Mouse (Mus musculus) gastrocnemius, postnatal 14 days (tissue): ENCODE results near the gene Wapl. TPM values are rescaled to one million over a fixed set of nuclear protein-coding genes. Genes with fewer than 3 reads are reported as not detected.
A peak's percentile ranks its signal among the peaks of the same experiment; 100 is the strongest.

ENCODE experiments used
- DNase-seq: peaks from one replicate; pipeline ENCODE4 v3.0.0; 2021; ENCODE audit warnings: mixed read lengths
- intact Hi-C: fragments of 180-260 bp; cut with DNase I; formaldehyde crosslinking; loops from one replicate; pipeline ENCODE4 v1.15.1; 2025; ENCODE audit warnings: low total_unique reads
- long read RNA-seq, 2 experiments: library from polyadenylated mRNA; stranded (forward); transcript quantifications; one replicate each; pipeline ENCODE4 v2.0.0; 2021
- total RNA-seq, 2 experiments: library from RNA; stranded (reverse); gene quantifications; 2 replicates each; pipeline ENCODE4 v1.2.3; 2021

Wapl gene
- 10 to 100 TPM; 38.4 to 40.8 TPM for total RNA-seq
- long read RNA-seq, experiment 1, full-length matches to known transcripts, result 7 of 13 reads
- long read RNA-seq, experiment 1, partial matches to known transcripts, result 5 of 13 reads
- long read RNA-seq, experiment 1, other reads (novel, unspliced or antisense), result 1 of 13 reads
- long read RNA-seq, experiment 2, full-length matches to known transcripts, result 9 of 15 reads
- long read RNA-seq, experiment 2, partial matches to known transcripts, result 3 of 15 reads
- long read RNA-seq, experiment 2, other reads (novel, unspliced or antisense), result 3 of 15 reads

- intact Hi-C loops, result no loop called here
These were observed at the start of gene Wapl for GRCm38 (mm10) chr14:34673395-34674228. Gene Wapl (plus strand): TSS chr14:34673928.

GRCm38 (mm10) chr14:34626824-34627223 is 46.9 kb upstream of the Wapl start:
- intact Hi-C loops, result no loop called here
- no peak for DNase-seq

More at GRCm38 (mm10) chr14:34673395-34674228, at the start of gene Wapl:
- DNase-seq, result peak; percentile 98

GRCm38 (mm10) chr14:34632722-34633448 is 40.8 kb upstream of the Wapl start:
- DNase-seq, result no peak
- intact Hi-C loops, result no loop called here

GRCm38 (mm10) chr14:34635192-34635591 is 38.5 kb upstream of the Wapl start:
- intact Hi-C loops, result no loop called here
- DNase-seq, result no peak

GRCm38 (mm10) chr14:34635721-34636120 is 38.0 kb upstream of the Wapl start:
- no peak for DNase-seq
- intact Hi-C loops, result no loop called here

- no peak for DNase-seq
- intact Hi-C loops, result no loop called here
These were observed 29.6 kb upstream of the Wapl start for GRCm38 (mm10) chr14:34644140-34644539.

- no peak for DNase-seq
- intact Hi-C loops, result no loop called here
These were observed 25.8 kb upstream of the Wapl start for GRCm38 (mm10) chr14:34647870-34648475.

- DNase-seq, result no peak
These were observed 16.6 kb upstream of the Wapl start for GRCm38 (mm10) chr14:34657131-34657530.

GRCm38 (mm10) chr14:34660351-34660787 is 13.4 kb upstream of the Wapl start:
- DNase-seq, result no peak

More at GRCm38 (mm10) chr14:34657131-34657530, 16.6 kb upstream of the Wapl start:
- intact Hi-C loops, result no loop called here

GRCm38 (mm10) chr14:34660788-34661591 is 12.7 kb upstream of the Wapl start:
- DNase-seq, result no peak
- intact Hi-C loops, result no loop called here

More at GRCm38 (mm10) chr14:34660351-34660787, 13.4 kb upstream of the Wapl start:
- intact Hi-C loops, result no loop called here

- intact Hi-C loops, result no loop called here
- peak; percentile 43 for DNase-seq
These were observed 11.9 kb upstream of the Wapl start for GRCm38 (mm10) chr14:34661621-34662477.

GRCm38 (mm10) chr14:34662478-34662826 is 11.3 kb upstream of the Wapl start:
- intact Hi-C loops, result no loop called here
- DNase-seq, result no peak

- no peak for DNase-seq
- intact Hi-C loops, result no loop called here
These were observed 10.3 kb upstream of the Wapl start for GRCm38 (mm10) chr14:34663381-34663780.

- intact Hi-C loops, result no loop called here
- no peak for DNase-seq
These were observed 4.6 kb upstream of the Wapl start for GRCm38 (mm10) chr14:34669082-34669481.

- no peak for DNase-seq
- intact Hi-C loops, result no loop called here
These were observed 3.5 kb upstream of the Wapl start for GRCm38 (mm10) chr14:34670256-34670655.

- peak; percentile 59 for DNase-seq
- intact Hi-C loops, result no loop called here
These were observed 582 bp downstream of the Wapl start for GRCm38 (mm10) chr14:34674229-34674791.

- intact Hi-C loops, result no loop called here
- no peak for DNase-seq
These were observed 1.2 kb downstream of the Wapl start for GRCm38 (mm10) chr14:34674932-34675331.
